Mouse (Mus musculus) hindbrain, embryonic 12.5 days (tissue): ENCODE measurements around the gene Tssk2. TPM values are rescaled to one million over a fixed set of nuclear protein-coding genes. Genes with fewer than 3 reads are reported as not detected.

Experiments used
- ATAC-seq: fragments of 200-750 bp; cut with Nextera tagmentation; 2 replicates; pipeline ENCODE4 v1.8.0; 2017; ENCODE audit warnings: moderate TSS enrichment; ENCODE audit not compliant: low FRiP score
- H3K27ac ChIP-seq: fragments of 300-500 bp; sonication (generic); 2 replicates; pipeline ENCODE4 v1.5.1; 2016; ENCODE audit warnings: mild to moderate bottlenecking
- H3K27me3 ChIP-seq: fragments of 300-500 bp; sonication (generic); 2 replicates; pipeline ENCODE4 v1.6.1; 2016; ENCODE audit warnings: mild to moderate bottlenecking
- H3K36me3 ChIP-seq: fragments of 300-500 bp; sonication (generic); 2 replicates; pipeline ENCODE4 v1.6.1; 2016; ENCODE audit warnings: mild to moderate bottlenecking
- H3K4me1 ChIP-seq: fragments of 300-500 bp; sonication (generic); 2 replicates; pipeline ENCODE4 v1.6.1; 2016
- H3K4me2 ChIP-seq: fragments of 300-500 bp; sonication (generic); replicated peaks from 2 replicates; pipeline ENCODE4 v1.6.1; 2016; ENCODE audit warnings: mild to moderate bottlenecking
- H3K4me3 ChIP-seq: fragments of 300-500 bp; sonication (generic); 2 replicates; pipeline ENCODE4 v1.5.1; 2016; ENCODE audit warnings: mild to moderate bottlenecking
- H3K9ac ChIP-seq: fragments of 300-500 bp; sonication (generic); 2 replicates; pipeline ENCODE4 v1.6.1; 2016; ENCODE audit warnings: mild to moderate bottlenecking, moderate library complexity
- H3K9me3 ChIP-seq: fragments of 300-500 bp; sonication (generic); replicated peaks from 2 replicates; pipeline ENCODE4 v1.6.1; 2016; ENCODE audit warnings: mild to moderate bottlenecking
- WGBS: fragments of 180-500 bp; shearing (Covaris S2); methylation state at CpG from one replicate; pipeline ENCODE4 v1.1.7; 2016; 5-methylcytosine and 5-hydroxymethylcytosine counted together
- polyA plus RNA-seq: library from polyadenylated mRNA; unstranded; fragments of >200 nt; fragmentation: Nextera tagmentation; extraction: Ambion mirVana; gene quantifications from 2 replicates; pipeline ENCODE4 v1.2.1, GENCODE M21; 2016

Tssk2 gene
- polyA plus RNA-seq, 1 experiment from 2014 or later = 0.21 TPM

- Histone ChIP-seq H3K4me1 (peaks cover 2% of the 10 kb centered on the region), H3K27ac (no peak overlapping the region), H3K4me3 (no peak overlapping the region), H3K27me3 (peaks cover 17% of the 10 kb centered on the region), H3K36me3 (no peaks in the 10 kb centered on the region), H3K4me2 (no peak overlapping the region), H3K9me3 (no peaks in the 10 kb centered on the region), H3K9ac (no peak overlapping the region)
- 73% methylated on average over 9 of the region's 9 CpGs for WGBS
- no peak for ATAC-seq
These were observed 35.4 kb downstream of the Tssk2 start for GRCm38 (mm10) chr16:17933594-17934444.

- H3K4me2 ChIP-seq = no peak overlapping the region
- H3K4me3 ChIP-seq = no peak overlapping the region
- H3K4me1 ChIP-seq = 0 out of 2 replicates have a peak, but pooled peaks cover 2% of the 10 kb centered on the region
- no peak for ATAC-seq
- H3K27ac ChIP-seq = no peak overlapping the region
- WGBS = 81% methylated on average over 3 of the region's 3 CpGs
- no peak overlapping the region for H3K9ac ChIP-seq
- H3K27me3 ChIP-seq = peaks cover 17% of the 10 kb centered on the region
- H3K9me3 ChIP-seq = no peaks in the 10 kb centered on the region
- H3K36me3 ChIP-seq = no peaks in the 10 kb centered on the region
These were observed 36.0 kb downstream of the Tssk2 start for GRCm38 (mm10) chr16:17934445-17934910.

DNA sequence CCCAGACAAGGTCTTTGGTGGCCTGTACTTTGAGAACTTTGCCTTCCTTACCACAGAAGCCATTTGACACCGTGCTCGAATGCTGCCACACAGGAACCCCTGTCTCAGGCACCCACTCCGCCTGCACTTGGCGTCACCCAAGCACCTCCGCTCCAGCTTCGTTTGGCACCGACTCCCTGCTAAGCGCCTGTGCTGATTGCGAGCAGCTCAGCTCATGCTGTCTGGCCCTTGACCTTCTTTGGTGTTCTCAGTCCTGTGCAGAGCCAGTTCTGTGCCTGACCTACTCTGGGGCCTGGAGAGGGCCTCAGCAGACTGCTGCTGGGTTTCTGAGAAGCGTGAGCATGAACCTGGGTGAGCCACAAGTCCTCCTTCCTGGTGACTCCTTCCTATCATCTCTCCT lies 38.3 kb downstream of the Tssk2 start:
- no peak overlapping the region for H3K4me3 ChIP-seq
- no peak overlapping the region for H3K4me2 ChIP-seq
- WGBS = 86% methylated on average over 10 of the region's 10 CpGs
- H3K4me1 ChIP-seq = 0 out of 2 replicates have a peak, but pooled peaks cover 2% of the 10 kb centered on the region
- peaks cover 17% of the 10 kb centered on the region for H3K27me3 ChIP-seq
- ATAC-seq = no peak
- no peaks in the 10 kb centered on the region for H3K9me3 ChIP-seq
- no peak overlapping the region for H3K9ac ChIP-seq
- H3K36me3 ChIP-seq = no peaks in the 10 kb centered on the region
- H3K27ac ChIP-seq = no peak overlapping the region

- Histone ChIP-seq H3K4me1 (0 out of 2 replicates have a peak, but pooled peaks cover 2% of the 10 kb centered on the region), H3K27ac (no peak overlapping the region), H3K4me2 (no peak overlapping the region), H3K9ac (no peak overlapping the region), H3K4me3 (no peak overlapping the region), H3K9me3 (no peaks in the 10 kb centered on the region), H3K27me3 (peaks cover 17% of the 10 kb centered on the region), H3K36me3 (no peaks in the 10 kb centered on the region)
- 89% methylated on average over 7 of the region's 7 CpGs for WGBS
- no peak for ATAC-seq
These were observed 39.8 kb downstream of the Tssk2 start for GRCm38 (mm10) chr16:17938187-17938586.

DNA sequence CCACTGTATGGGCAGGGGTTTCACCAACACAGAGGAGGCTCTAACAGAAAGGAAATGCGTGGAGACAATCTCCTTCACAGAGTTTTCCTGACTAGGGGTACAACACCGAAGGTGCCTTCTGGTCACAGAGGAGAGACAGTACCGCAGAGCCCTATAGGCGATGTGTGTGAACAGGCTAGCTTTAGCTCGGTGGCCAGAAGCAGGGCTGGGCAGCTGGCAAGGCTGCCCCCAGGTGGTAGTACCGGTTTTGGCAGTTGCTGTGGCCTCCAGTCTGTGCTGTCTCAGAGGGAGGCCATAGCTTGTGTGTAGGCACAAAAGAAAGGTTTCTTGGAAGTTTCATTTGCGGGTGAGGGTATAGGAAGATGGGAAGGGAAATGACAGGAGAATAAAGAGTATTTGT lies 40.4 kb downstream of the Tssk2 start:
- Histone ChIP-seq H3K9me3 (no peaks in the 10 kb centered on the region), H3K4me1 (0 out of 2 replicates have a peak, but pooled peaks cover 2% of the 10 kb centered on the region), H3K27me3 (peaks cover 14% of the 10 kb centered on the region), H3K36me3 (no peaks in the 10 kb centered on the region), H3K27ac (no peak overlapping the region), H3K9ac (no peak overlapping the region), H3K4me2 (no peak overlapping the region), H3K4me3 (no peak overlapping the region)
- peak; percentile 50; the same call in 1 of the 2 replicates for ATAC-seq
- 13% methylated on average over 7 of the region's 7 CpGs for WGBS

GRCm38 (mm10) chr16:17939255-17939751 lies 40.9 kb downstream of the Tssk2 start:
- no peak overlapping the region for H3K27ac ChIP-seq
- H3K4me2 ChIP-seq = no peak overlapping the region
- no peak overlapping the region for H3K4me3 ChIP-seq
- no peaks in the 10 kb centered on the region for H3K9me3 ChIP-seq
- H3K36me3 ChIP-seq = no peaks in the 10 kb centered on the region
- ATAC-seq = no peak
- H3K9ac ChIP-seq = no peak overlapping the region
- peaks cover 14% of the 10 kb centered on the region for H3K27me3 ChIP-seq
- 0 out of 2 replicates have a peak, but pooled peaks cover 2% of the 10 kb centered on the region for H3K4me1 ChIP-seq
- whole genome bisulfite sequencing = 59% methylated on average over 9 of the region's 9 CpGs

- no peaks in the 10 kb centered on the region for H3K9me3 ChIP-seq
- no peak overlapping the region for H3K9ac ChIP-seq
- H3K36me3 ChIP-seq = no peaks in the 10 kb centered on the region
- H3K4me1 ChIP-seq = 0 out of 2 replicates have a peak, but pooled peaks cover 2% of the 10 kb centered on the region
- ATAC-seq = no peak
- no peak overlapping the region for H3K27ac ChIP-seq
- no peak overlapping the region for H3K4me2 ChIP-seq
- no peaks in the 10 kb centered on the region for H3K27me3 ChIP-seq
- H3K4me3 ChIP-seq = no peak overlapping the region
- 71% methylated on average over 8 of the region's 8 CpGs for WGBS
These were observed 45.0 kb downstream of the Tssk2 start for GRCm38 (mm10) chr16:17943466-17943865.

GRCm38 (mm10) chr16:17945081-17945831 lies 46.8 kb downstream of the Tssk2 start:
- no peak for ATAC-seq
- Histone ChIP-seq H3K27me3 (no peaks in the 10 kb centered on the region), H3K9ac (no peak overlapping the region), H3K9me3 (no peaks in the 10 kb centered on the region), H3K4me3 (no peak overlapping the region), H3K4me2 (no peak overlapping the region), H3K36me3 (no peaks in the 10 kb centered on the region), H3K27ac (no peak overlapping the region), H3K4me1 (peaks cover 12% of the 10 kb centered on the region)
- 60% methylated on average over 7 of the region's 7 CpGs for WGBS

DNA sequence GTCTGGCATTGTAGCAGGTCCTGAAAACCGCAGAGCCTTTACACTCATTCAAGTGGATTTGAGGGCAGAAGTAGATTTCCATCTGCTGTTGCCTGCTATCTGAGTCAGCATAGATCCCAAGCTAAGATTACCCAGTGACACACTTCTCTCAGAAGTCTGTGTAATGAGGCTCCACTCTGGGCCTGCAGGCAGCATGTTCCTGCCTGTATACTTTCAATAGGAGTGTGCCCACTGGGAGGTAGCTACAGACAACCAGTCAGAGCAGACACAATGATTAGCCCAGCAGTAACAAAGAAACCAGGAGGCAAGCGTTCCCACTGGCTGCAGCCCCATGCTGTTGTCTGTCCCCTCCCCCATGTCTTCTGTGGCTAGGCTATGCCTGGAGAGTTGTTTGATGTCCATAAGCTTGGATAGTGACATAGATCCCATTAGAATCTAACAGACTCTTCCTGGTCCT lies 51.0 kb downstream of the Tssk2 start:
- Histone ChIP-seq H3K27ac (peak overlapping the region; percentile 68), H3K4me3 (no peak overlapping the region)

More for the DNA sequence above, 51.0 kb downstream of the Tssk2 start:
- H3K4me1 ChIP-seq = peaks cover 13% of the 10 kb centered on the region
- WGBS = 16% methylated on average over 2 of the region's 2 CpGs
- no peaks in the 10 kb centered on the region for H3K9me3 ChIP-seq
- no peaks in the 10 kb centered on the region for H3K36me3 ChIP-seq
- H3K9ac ChIP-seq = no peak overlapping the region
- no peak overlapping the region for H3K4me2 ChIP-seq
- H3K27me3 ChIP-seq = no peaks in the 10 kb centered on the region
- peak; percentile 91 for ATAC-seq

Other genes starting within 250 kb of the Tssk2 start
- gene Med15, start 165.7 kb upstream of the Tssk2 start, polyA plus RNA-seq = 45.2 and 51.7 TPM in 2 replicates
- 63.9 and 64.7 TPM in 2 replicates for gene Klhl22, start 139.0 kb upstream of the Tssk2 start, polyA plus RNA-seq
- gene Scarf2, start 101.4 kb upstream of the Tssk2 start, polyA plus RNA-seq = 21.0 and 26.5 TPM in 2 replicates
- gene B830017H08Rik, start 65.5 kb upstream of the Tssk2 start, polyA plus RNA-seq = 0.93 and 1.0 TPM in 2 replicates
- 3.5 and 4.1 TPM in 2 replicates for gene Car15, start 60.3 kb upstream of the Tssk2 start, polyA plus RNA-seq
- 0.66 and 0.73 TPM in 2 replicates for gene Gm20518, start 7.0 kb upstream of the Tssk2 start, polyA plus RNA-seq
- 0.07 and 0.10 TPM in 2 replicates for gene Tssk1, start 4.4 kb upstream of the Tssk2 start, polyA plus RNA-seq
- gene Dgcr2, start 75 bp upstream of the Tssk2 start, polyA plus RNA-seq = 101 and 106 TPM in 2 replicates
- gene Ess2, start 12.7 kb downstream of the Tssk2 start, polyA plus RNA-seq = 50.0 and 51.1 TPM in 2 replicates
- 1.1 and 2.6 TPM in 2 replicates for gene Gsc2, start 16.4 kb downstream of the Tssk2 start, polyA plus RNA-seq
- gene Slc25a1, start 29.6 kb downstream of the Tssk2 start, polyA plus RNA-seq = 142 and 153 TPM in 2 replicates
- gene Vpreb2, start 81.8 kb downstream of the Tssk2 start, polyA plus RNA-seq = not detected in 2 replicates
- 132 and 139 TPM in 2 replicates for gene Dgcr6, start 154.2 kb downstream of the Tssk2 start, polyA plus RNA-seq
- gene Prodh, start 191.6 kb downstream of the Tssk2 start, polyA plus RNA-seq = 5.9 and 7.0 TPM in 2 replicates
- 7.8 and 8.0 TPM in 2 replicates for gene Rtn4r, start 229.0 kb downstream of the Tssk2 start, polyA plus RNA-seq